Mouse (Mus musculus): Measurements from ENCODE around the gene Mex3a.
A peak's percentile ranks its signal among the peaks of the same experiment; 100 is the strongest.

Mex3a gene

GRCm38 (mm10) chr3:88546674-88547418 lies 14.7 kb downstream of the Mex3a start:
- DNase-seq = no peak

DNA sequence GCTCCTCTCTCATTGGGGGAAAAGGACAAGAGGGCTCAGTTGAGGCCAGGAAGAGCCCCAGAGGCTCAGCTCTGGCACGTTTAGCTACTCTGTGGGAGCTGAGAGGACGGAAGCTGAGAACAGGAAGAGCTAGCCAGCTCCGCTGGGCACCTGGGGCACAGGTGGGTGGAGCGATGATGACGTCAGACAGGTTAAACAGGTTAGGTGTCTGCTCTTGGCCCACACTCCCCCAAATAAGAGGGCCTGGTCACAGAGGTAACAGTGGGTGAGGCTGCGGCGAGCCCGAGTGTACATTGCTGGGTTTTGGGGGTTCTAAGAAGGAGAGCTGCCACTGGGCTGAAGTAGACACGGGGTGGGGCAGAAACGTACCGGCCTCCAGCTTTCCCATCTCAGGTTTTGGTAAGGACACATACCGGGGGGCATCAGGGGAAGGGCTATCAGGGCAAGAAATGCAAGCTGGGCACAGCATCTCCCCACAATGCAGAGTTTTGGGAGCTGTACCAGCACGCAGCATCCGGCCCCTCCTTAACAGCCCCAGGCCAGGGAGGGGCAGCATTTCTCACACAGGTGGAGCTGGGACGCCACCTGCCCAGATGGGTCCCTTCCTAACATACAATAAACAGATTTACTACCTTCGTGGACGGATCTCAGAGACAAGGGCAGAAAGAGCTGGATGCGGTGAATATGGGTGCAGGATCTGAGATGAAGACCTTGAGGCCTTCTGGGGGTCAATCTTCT lies 16.2 kb downstream of the Mex3a start, which contains the start of gene Rab25:
TSS of gene Rab25 (minus strand) at position 121 of the 738 bp plus-strand sequence.
- DNase-seq = no peak

DNA sequence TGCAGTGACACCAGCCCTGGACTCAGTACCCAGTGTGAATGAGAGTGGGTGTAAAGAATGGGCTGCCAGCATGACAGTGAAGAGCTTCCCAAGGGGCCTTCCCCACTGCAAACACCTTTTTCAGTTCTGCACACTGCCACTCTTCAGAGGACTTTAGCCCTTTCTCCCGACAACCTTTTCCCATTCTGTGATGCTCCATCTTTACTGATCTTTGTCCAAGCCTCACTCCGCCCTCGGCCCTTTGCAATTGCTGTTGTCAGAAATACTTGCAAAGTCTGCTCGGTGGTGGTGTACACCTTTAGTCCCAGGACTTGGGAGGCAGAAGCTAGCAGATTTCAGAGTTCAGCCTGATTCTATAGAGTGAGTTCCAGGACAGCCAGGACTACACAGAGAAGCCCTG lies 19.4 kb downstream of the Mex3a start:
- no peak for DNase-seq

DNA sequence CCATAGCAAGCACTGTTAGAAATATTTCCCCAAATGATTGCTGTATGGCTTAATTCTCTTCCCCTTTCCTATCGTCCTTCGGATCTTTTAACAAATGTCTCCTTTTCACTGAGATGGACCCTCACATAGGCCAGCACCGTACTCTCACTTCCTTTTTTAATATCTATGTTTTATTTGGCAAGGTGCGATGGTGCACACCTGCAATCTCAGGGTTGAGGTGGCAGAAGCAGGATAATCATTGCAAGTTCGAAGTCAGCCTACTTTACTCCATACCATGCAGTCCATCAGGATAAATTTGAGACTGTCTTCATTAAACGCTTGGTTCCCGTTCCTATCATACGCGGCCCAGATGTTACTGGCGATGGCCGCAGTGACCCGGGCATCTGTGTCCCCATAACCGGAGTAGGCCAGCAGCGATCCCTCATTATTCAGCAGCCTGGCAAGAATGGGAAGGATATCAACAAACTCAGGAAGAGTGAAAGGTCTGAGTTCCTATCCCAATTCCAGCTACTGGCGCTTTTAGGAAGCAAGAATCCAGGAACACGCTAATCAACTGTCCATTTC lies 20.0 kb downstream of the Mex3a start:
- DNase-seq = no peak

GRCm38 (mm10) chr3:88552676-88553524 lies 20.7 kb downstream of the Mex3a start, which contains the start of gene Lamtor2:
Lamtor2 (minus strand) TSS chr3:88553074.
- peak; percentile 95 for DNase-seq

DNA sequence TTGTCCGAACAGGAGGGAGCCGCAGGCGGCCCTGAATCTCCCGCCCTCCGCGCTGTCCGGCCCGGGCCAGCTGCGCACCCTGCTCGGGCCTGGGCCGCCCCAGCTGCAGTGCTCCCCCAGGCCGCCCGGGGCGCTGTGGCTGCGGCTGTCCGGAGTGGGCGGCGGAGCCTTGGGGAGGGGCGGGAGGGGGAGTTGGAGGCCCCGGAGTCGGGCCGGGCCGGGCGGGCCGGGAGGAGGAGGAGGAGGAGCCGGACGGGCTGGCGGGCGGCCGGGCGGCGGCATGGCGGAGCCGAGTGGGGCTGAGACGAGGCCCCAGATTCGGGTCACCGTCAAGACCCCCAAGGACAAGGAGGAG lies 21.3 kb downstream of the Mex3a start, which contains the start of gene Ubqln4:
TSS of gene Ubqln4 (plus strand) at position 234 of the 355 bp plus-strand sequence.
- peak; percentile 93 for DNase-seq

GRCm38 (mm10) chr3:88553880-88554586 lies 21.8 kb downstream of the Mex3a start:
- DNase-seq = peak; percentile 81

- no peak for DNase-seq
These were observed 22.9 kb downstream of the Mex3a start for GRCm38 (mm10) chr3:88555069-88555605.

DNA sequence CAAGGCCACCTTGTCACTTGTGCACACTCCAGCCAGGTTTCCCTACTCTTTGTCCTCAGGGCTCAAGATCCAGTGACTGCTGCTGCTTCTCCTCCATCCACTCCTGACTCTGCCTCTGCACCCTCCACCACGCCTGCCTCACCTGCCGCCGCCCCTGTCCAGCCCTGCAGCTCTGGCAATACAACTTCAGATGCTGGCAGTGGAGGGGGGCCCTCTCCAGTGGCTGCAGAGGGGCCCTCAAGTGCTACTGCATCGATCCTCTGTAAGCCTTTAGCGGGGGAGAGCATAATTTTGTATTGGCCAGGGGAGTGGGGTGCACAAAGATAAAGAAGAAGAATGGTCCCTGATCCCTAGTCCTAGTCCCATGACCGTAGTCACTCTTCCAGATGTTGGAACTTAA lies 23.5 kb downstream of the Mex3a start:
- DNase-seq = no peak

- no peak for DNase-seq
These were observed 24.4 kb downstream of the Mex3a start for GRCm38 (mm10) chr3:88556616-88557015.

DNA sequence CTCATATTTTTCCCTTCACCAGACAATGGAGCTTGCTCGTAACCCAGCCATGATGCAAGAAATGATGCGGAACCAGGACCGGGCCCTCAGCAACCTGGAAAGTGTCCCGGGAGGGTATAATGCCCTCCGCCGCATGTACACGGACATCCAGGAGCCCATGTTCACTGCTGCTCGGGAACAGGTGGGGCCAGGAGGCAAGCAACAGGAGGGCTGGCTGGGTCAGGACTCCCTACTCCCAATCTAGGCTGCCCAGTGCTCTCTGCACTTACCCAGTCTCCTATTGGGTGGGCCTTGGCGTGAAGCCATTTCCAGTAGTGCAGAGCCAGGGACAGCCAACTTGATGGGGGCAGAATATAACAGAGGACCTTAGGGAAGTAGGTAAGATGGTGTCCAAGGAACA lies 27.4 kb downstream of the Mex3a start:
- no peak for DNase-seq

- no peak for DNase-seq
These were observed 29.8 kb downstream of the Mex3a start for GRCm38 (mm10) chr3:88561989-88562388.

- DNase-seq = no peak
These were observed 31.2 kb downstream of the Mex3a start for GRCm38 (mm10) chr3:88563442-88563841.

GRCm38 (mm10) chr3:88563966-88564365 lies 31.8 kb downstream of the Mex3a start:
- DNase-seq = no peak

GRCm38 (mm10) chr3:88566116-88566515 lies 33.9 kb downstream of the Mex3a start:
- DNase-seq = no peak

DNA sequence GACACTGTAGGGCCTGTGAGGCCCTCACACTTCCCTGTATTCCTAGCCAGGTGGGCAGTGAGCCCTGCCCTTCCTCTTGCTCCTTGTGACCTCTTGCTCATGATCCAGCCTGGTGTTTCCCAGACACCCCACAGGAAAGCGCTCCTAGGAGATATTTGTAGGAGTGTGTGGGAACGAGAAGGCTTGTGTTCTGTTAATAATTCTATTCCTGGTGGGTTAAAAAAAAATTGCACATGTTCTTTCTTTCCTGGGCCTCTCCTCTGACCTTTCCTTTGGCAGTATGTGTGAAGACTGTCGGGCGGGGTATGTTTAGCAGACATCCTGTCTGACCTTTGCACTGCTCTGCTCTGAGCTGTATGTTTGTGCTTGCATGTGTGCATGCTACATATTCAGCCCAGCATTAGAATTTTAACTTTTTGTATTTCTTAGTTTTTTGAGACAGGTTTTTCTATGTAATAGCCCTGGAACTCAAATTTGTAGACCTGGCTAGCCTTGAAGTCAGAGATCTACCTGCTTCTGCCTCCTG lies 34.4 kb downstream of the Mex3a start:
- DNase-seq = no peak

- no peak for DNase-seq
These were observed 35.7 kb downstream of the Mex3a start for GRCm38 (mm10) chr3:88567892-88568291.

GRCm38 (mm10) chr3:88568615-88569014 lies 36.4 kb downstream of the Mex3a start:
- DNase-seq = no peak

- no peak for DNase-seq
These were observed 36.9 kb downstream of the Mex3a start for GRCm38 (mm10) chr3:88569093-88569492.

GRCm38 (mm10) chr3:88569694-88570093 lies 37.5 kb downstream of the Mex3a start:
- no peak for DNase-seq

- no peak for DNase-seq
These were observed 38.1 kb downstream of the Mex3a start for GRCm38 (mm10) chr3:88570341-88570740.

GRCm38 (mm10) chr3:88571856-88572255 lies 39.7 kb downstream of the Mex3a start:
- no peak for DNase-seq
